Mouse (Mus musculus) spleen, adult 2 months (tissue): Measurements from ENCODE around the gene Neurod2. TPM values are rescaled to one million over a fixed set of nuclear protein-coding genes. Genes with fewer than 3 reads are reported as not detected.

Experiments
- DNase-seq, 2 experiments: peaks; one replicate each; pipeline versions ENCODE4 v3.0.0 to v3.0.0-alpha.2; 2012 to 2021; ENCODE audit warnings: low spot score in 2 of 2, low read depth in 1 of 2
- H3K27ac ChIP-seq: fragments of 200-500 bp; 2 replicates; pipeline ENCODE4 v1.5.1; 2012; ENCODE audit warnings: low read length, inconsistent platforms; ENCODE audit not compliant: insufficient read depth
- H3K27me3 ChIP-seq: fragments of 200-500 bp; 2 replicates; pipeline ENCODE4 v1.6.1; 2012; ENCODE audit warnings: mild to moderate bottlenecking, moderate library complexity, low read length, inconsistent platforms; ENCODE audit not compliant: control insufficient read depth, insufficient read depth
- H3K36me3 ChIP-seq: fragments of 200-500 bp; 2 replicates; pipeline ENCODE4 v1.6.1; 2012; ENCODE audit warnings: mild to moderate bottlenecking, low read length, inconsistent platforms; ENCODE audit not compliant: control insufficient read depth, insufficient read depth
- H3K4me1 ChIP-seq: fragments of 200-500 bp; 2 replicates; pipeline ENCODE4 v1.6.1; 2011; ENCODE audit warnings: inconsistent platforms; ENCODE audit not compliant: control insufficient read depth, insufficient read depth, insufficient read length
- H3K4me3 ChIP-seq: fragments of 200-500 bp; 2 replicates; pipeline ENCODE4 v1.5.1; 2011; ENCODE audit warnings: mild to moderate bottlenecking, inconsistent platforms; ENCODE audit not compliant: insufficient read depth, insufficient read length; ENCODE audit errors: extremely low read depth
- CTCF ChIP-seq: fragments of 200-500 bp; IDR thresholded peaks from 2 replicates; pipeline ENCODE4 v1.5.1; 2011; ENCODE audit warnings: mild to moderate bottlenecking, inconsistent platforms; ENCODE audit not compliant: insufficient read depth, insufficient read length, insufficient replicate concordance; ENCODE audit errors: extremely low read depth
- POLR2A ChIP-seq: fragments of 200-500 bp; IDR thresholded peaks from 2 replicates; pipeline ENCODE4 v1.6.1; 2011; ENCODE audit warnings: low read depth, low read length, inconsistent platforms
- WGBS: fragments of 180-500 bp; shearing (Covaris S2); methylation state at CpG from one replicate; pipeline ENCODE4 v1.1.7; 2018; 5-methylcytosine and 5-hydroxymethylcytosine counted together
- polyA plus RNA-seq: library from polyadenylated mRNA; depleted of rRNA; stranded (reverse); fragments of >200 nt; gene quantifications from 2 replicates; pipeline ENCODE4 v1.2.3, GENCODE M21; 2012

Neurod2 gene
- polyA plus RNA-seq, 1 experiment: not detected

DNA sequence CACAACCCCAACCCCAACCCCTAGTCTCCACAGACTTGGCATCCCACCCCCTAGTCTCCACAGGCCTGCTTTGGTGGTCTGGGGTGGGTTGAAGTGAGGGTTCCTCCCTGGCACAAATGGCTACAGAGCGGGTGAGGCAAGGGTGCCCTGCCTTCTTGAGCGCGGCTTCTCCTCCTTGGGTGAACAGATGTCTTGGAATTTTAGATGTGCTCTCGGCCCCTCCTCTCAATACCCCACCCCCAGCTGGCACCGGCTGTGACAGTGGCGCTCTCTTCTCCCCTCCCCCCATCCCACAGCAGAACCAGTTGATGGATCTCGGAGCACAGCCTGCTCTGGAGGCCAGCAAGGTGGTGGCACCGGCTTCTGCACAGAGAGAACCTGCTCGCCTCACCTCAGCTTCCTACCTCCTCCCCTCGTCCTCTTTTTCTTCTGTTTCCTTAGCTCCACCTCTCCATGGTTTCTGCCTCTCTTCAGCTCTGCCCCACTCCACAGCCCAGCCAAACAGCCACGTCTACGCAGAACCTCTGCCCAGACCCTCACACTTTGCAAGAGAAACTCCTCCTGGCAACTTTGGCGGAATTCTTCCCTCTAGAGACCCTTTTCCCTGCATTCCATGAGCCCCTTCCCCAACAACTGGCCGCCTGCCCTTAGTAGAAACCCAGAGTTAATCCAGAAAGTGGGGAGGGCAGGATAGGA, 10.9 kb downstream of the Neurod2 start:
- Histone ChIP-seq H3K4me3 (no peak overlapping the region), H3K27me3 (peaks cover 33% of the 10 kb centered on the region), H3K4me1 (no peaks in the 10 kb centered on the region), H3K36me3 (no peaks in the 10 kb centered on the region), H3K27ac (no peak overlapping the region)
- no peak for DNase-seq
- 9% methylated on average over 14 of the region's 14 CpGs for whole genome bisulfite sequencing
- TF ChIP-seq POLR2A (no peak), CTCF (no peak)

GRCm38 (mm10) chr11:98317479-98317878, 12.0 kb downstream of the Neurod2 start:
- DNase-seq: no peak
- no peaks in the 10 kb centered on the region for H3K36me3 ChIP-seq
- H3K4me3 ChIP-seq: no peak overlapping the region
- no peak overlapping the region for H3K27ac ChIP-seq
- H3K4me1 ChIP-seq: no peaks in the 10 kb centered on the region
- TF ChIP-seq CTCF: no peak
- no peak for TF ChIP-seq POLR2A
- H3K27me3 ChIP-seq: peaks cover 27% of the 10 kb centered on the region
- 8% methylated on average over 7 of the region's 7 CpGs for WGBS

- H3K4me3 ChIP-seq: no peak overlapping the region
- no peak overlapping the region for H3K27ac ChIP-seq
- no peaks in the 10 kb centered on the region for H3K36me3 ChIP-seq
- DNase-seq: peak in 1 of 2 experiments; percentile 21
- WGBS: 1% methylated on average over 26 of the region's 26 CpGs
- H3K4me1 ChIP-seq: no peaks in the 10 kb centered on the region
- H3K27me3 ChIP-seq: peaks cover 8% of the 10 kb centered on the region
- TF ChIP-seq POLR2A: no peak
- no peak for TF ChIP-seq CTCF
These were observed 15.6 kb downstream of the Neurod2 start for GRCm38 (mm10) chr11:98313790-98314323.

DNA sequence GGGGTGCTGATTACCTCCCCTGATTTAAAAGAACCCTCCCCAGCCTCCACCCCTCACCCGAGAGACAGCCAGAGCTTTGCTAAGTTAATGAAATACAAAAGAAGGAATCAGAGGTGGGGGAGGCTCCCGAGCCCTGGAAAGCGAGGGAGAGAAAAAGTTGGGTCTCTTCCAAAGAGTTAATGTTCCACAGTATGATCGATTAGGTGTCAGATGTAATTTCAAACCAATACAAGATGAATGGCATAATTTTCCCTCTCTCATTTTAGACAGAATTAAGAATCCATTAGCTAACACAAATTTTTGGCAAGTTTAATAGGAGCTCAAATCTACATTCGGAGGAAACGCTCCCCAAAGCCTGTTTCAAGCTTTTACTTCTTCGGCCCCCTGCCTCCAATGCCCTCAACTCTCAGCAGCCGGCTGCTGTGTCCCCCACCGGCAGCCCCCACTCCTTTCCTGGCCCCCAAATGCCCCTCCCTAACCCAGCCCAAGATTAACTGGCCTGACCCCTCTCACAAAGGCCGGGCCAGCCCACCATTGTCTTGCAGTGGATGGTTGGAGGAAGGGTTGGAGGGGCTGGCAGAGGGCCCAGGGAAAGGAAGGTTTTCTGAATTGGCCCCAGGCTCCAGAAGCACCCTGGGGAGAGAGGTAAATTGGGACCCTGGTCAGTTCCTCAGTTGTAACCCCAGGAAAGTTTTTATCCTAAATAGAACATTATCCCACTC, 30.8 kb downstream of the Neurod2 start:
- Histone ChIP-seq H3K36me3 (no peaks in the 10 kb centered on the region), H3K27me3 (peaks cover 17% of the 10 kb centered on the region), H3K4me3 (no peak overlapping the region), H3K27ac (no peak overlapping the region), H3K4me1 (peaks cover 2% of the 10 kb centered on the region)
- WGBS: 29% methylated on average over 10 of the region's 10 CpGs
- DNase-seq: no peak
- TF ChIP-seq CTCF: no peak
- no peak for TF ChIP-seq POLR2A

- Histone ChIP-seq H3K36me3 (no peaks in the 10 kb centered on the region), H3K27ac (no peak overlapping the region), H3K4me1 (peaks cover 2% of the 10 kb centered on the region), H3K27me3 (peaks cover 21% of the 10 kb centered on the region), H3K4me3 (no peak overlapping the region)
- TF ChIP-seq POLR2A (no peak), CTCF (no peak)
- DNase-seq: no peak
- 36% methylated on average over 7 of the region's 7 CpGs for WGBS
These were observed 31.7 kb downstream of the Neurod2 start for GRCm38 (mm10) chr11:98297778-98298177.

- no peak for DNase-seq
These were observed 32.5 kb downstream of the Neurod2 start for GRCm38 (mm10) chr11:98296916-98297315.

More at GRCm38 (mm10) chr11:98296916-98297315, 32.5 kb downstream of the Neurod2 start:
- TF ChIP-seq POLR2A: no peak
- no peak for TF ChIP-seq CTCF
- 86% methylated on average over 2 of the region's 2 CpGs for WGBS
- H3K4me3 ChIP-seq: no peak overlapping the region
- peaks cover 2% of the 10 kb centered on the region for H3K4me1 ChIP-seq
- H3K27ac ChIP-seq: no peak overlapping the region
- peaks cover 21% of the 10 kb centered on the region for H3K27me3 ChIP-seq
- H3K36me3 ChIP-seq: no peaks in the 10 kb centered on the region
